Mouse (Mus musculus) liver, embryonic 14.5 days (tissue): Measurements from ENCODE around the gene Ntsr1. TPM values are rescaled to one million over a fixed set of nuclear protein-coding genes. Genes with fewer than 3 reads are reported as not detected.

Experiments used
- ATAC-seq: fragments of 200-750 bp; cut with Nextera tagmentation; 2 replicates; pipeline ENCODE4 v1.8.0; 2017; ENCODE audit warnings: moderate number of reproducible peaks, mild to moderate bottlenecking, moderate library complexity; ENCODE audit not compliant: insufficient read depth
- DNase-seq, 3 experiments: peaks; one replicate each; pipeline ENCODE4 v3.0.0-alpha.2; 2012 to 2013; ENCODE audit warnings: low read depth in 3 of 3, low spot score in 3 of 3
- H3K27ac ChIP-seq: fragments of 300-500 bp; sonication (generic); 2 replicates; pipeline ENCODE4 v1.5.1; 2014; ENCODE audit warnings: moderate library complexity, mild to moderate bottlenecking, control low read depth, inconsistent platforms
- H3K27me3 ChIP-seq: fragments of 300-500 bp; sonication (generic); 2 replicates; pipeline ENCODE4 v1.6.1; 2014; ENCODE audit warnings: mild to moderate bottlenecking, low read length, moderate library complexity; ENCODE audit not compliant: control insufficient read depth, insufficient read depth
- H3K36me3 ChIP-seq: fragments of 300-500 bp; sonication (generic); replicated peaks from 2 replicates; pipeline ENCODE4 v1.6.1; 2014; ENCODE audit warnings: low read depth; ENCODE audit not compliant: control insufficient read depth, insufficient read depth
- H3K4me1 ChIP-seq, 2 experiments: fragments of 200-500 bp in 1 of 2; fragments of 300-500 bp in 1 of 2; sonication (generic) in 1 of 2; replicated peaks; 2 replicates each; pipeline ENCODE4 v1.6.1; 2012 to 2014; ENCODE audit warnings: antibody characterized with exemption in 1 of 2, inconsistent platforms in 1 of 2, low read length in 1 of 2; ENCODE audit not compliant: control insufficient read depth in 2 of 2, insufficient read depth in 2 of 2
- H3K4me2 ChIP-seq: fragments of 300-500 bp; sonication (generic); 2 replicates; pipeline ENCODE4 v1.6.1; 2014; ENCODE audit warnings: low read depth, mild to moderate bottlenecking, control low read depth, moderate library complexity
- H3K4me3 ChIP-seq, 2 experiments: fragments of 200-500 bp in 1 of 2; fragments of 300-500 bp in 1 of 2; sonication (generic) in 1 of 2; 2 replicates each; pipeline ENCODE4 v1.5.1; 2012 to 2014; ENCODE audit warnings: low read depth in 2 of 2, low read length in 2 of 2, mild to moderate bottlenecking in 2 of 2, control low read depth in 1 of 2, inconsistent platforms in 1 of 2, moderate library complexity in 1 of 2; ENCODE audit not compliant: insufficient read depth in 1 of 2
- H3K9ac ChIP-seq: fragments of 300-500 bp; sonication (generic); replicated peaks from 2 replicates; pipeline ENCODE4 v1.6.1; 2014; ENCODE audit warnings: mild to moderate bottlenecking, control low read depth, moderate library complexity
- H3K9me3 ChIP-seq: fragments of 300-500 bp; sonication (generic); 2 replicates; pipeline ENCODE4 v1.6.1; 2016; ENCODE audit warnings: low read length, mixed read lengths; ENCODE audit not compliant: control insufficient read depth
- CTCF ChIP-seq: IDR thresholded peaks from 2 replicates; pipeline ENCODE4 v1.5.1; 2016; ENCODE audit warnings: antibody characterized with exemption, low read depth, control low read depth
- EP300 ChIP-seq: IDR thresholded peaks from 2 replicates; pipeline ENCODE4 v1.6.1; 2016; ENCODE audit warnings: antibody characterized with exemption, low read depth
- WGBS: fragments of 180-500 bp; shearing (Covaris S2); extraction: QIAGEN DNeasy Blood & Tissue Kit; methylation state at CpG from one replicate; pipeline ENCODE4 v1.1.7; 2014; ENCODE audit not compliant: insufficient replicate concordance; 5-methylcytosine and 5-hydroxymethylcytosine counted together
- polyA plus RNA-seq, 2 experiments: library from polyadenylated mRNA; depleted of rRNA in 1 of 2; stranded (reverse) in 1 of 2; unstranded in 1 of 2; fragments of >200 nt; fragmentation: Nextera tagmentation in 1 of 2; extraction: Ambion mirVana in 1 of 2; gene quantifications; 2 replicates each; pipeline versions ENCODE4 v1.2.1 to v1.2.3; 2012 to 2014

Ntsr1 gene
- polyA plus RNA-seq, 2 experiments: 0.04 TPM; not detected in 1

DNA sequence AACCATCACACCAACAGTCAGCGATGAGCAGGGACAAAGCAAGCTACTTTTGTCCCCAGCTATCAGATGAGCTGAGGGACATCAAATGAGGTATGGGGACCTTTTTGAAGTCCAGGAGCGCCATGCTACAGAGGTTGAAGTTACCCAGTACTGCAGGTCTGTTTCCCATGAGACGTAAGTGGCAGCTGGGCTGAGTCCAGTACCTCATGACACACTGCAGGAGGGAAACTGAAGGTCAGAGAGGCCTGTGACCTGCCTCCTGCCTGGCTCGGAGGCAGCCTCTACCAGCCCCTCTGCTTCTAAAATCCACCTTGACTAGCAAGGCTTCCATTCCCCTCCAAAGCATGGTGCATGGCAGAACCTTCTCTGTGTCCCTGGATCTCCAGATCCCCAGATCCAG lies 40.3 kb upstream of the Ntsr1 start:
- ATAC-seq (no peak), DNase-seq (no peak)
- no peaks in the 10 kb centered on the region for H3K36me3 ChIP-seq
- no peak overlapping the region for H3K27ac ChIP-seq
- no peak overlapping the region for H3K4me2 ChIP-seq
- no peak overlapping the region for H3K4me3 ChIP-seq
- no peaks in the 10 kb centered on the region for H3K9me3 ChIP-seq
- no peak for TF ChIP-seq CTCF
- no peak for TF ChIP-seq EP300
- H3K4me1 ChIP-seq: peaks cover 0 to 4% of the 10 kb centered on the region in 2 experiments; a peak in 1 of 4 replicates
- WGBS: 60% methylated on average over 4 of the region's 4 CpGs
- H3K27me3 ChIP-seq: peaks cover 16% of the 10 kb centered on the region
- H3K9ac ChIP-seq: no peak overlapping the region

DNA sequence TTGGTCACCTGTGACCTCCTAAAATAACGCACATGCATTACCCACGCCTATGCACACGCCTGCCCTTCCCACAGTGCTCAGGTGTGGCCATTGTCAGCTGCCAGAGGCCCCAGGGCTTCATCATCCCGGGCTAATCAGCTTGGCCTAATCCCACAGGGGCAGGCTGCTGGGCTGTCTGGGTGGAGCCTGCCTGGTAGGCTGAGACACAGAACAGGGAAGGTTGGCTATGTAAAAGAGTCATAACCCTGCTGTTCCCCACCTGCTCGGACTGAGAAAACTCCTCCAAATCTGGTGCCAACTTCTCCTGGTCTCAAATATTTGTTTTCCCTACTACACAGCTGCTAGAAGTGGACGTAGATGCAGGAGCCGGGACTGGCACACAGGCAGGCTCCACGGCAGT lies 39.0 kb upstream of the Ntsr1 start:
- no peak overlapping the region for H3K4me3 ChIP-seq
- no peak for DNase-seq
- no peaks in the 10 kb centered on the region for H3K9me3 ChIP-seq
- peaks cover 0 to under 1% of the 10 kb centered on the region in 2 experiments; a peak in 1 of 4 replicates for H3K4me1 ChIP-seq
- H3K27ac ChIP-seq: no peak overlapping the region
- H3K9ac ChIP-seq: no peak overlapping the region
- no peak for ATAC-seq
- 51% methylated on average over 8 of the region's 8 CpGs for WGBS
- no peaks in the 10 kb centered on the region for H3K36me3 ChIP-seq
- H3K4me2 ChIP-seq: no peak overlapping the region
- no peak for TF ChIP-seq CTCF
- H3K27me3 ChIP-seq: peaks cover 16% of the 10 kb centered on the region

DNA sequence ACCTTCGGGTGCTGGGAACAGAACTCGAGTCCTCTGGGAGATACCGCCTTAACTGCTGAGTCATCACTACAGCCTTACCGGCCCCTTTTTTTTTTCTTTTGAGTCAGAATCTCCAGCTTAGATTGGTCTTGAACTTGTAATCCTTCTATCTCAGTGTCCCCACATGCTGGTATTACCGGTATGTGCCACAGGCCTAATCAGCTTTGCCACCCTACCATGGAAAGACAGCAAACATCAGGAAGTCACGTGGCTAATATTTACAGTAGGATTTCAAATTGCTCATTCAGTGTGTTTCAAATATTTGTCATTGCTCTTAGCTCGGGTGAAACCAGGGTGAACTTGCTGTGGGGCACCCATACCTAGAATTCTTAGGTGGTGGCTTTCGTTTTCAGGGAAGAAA lies 37.2 kb upstream of the Ntsr1 start:
- Histone ChIP-seq H3K4me1 (no peaks in the 10 kb centered on the region), H3K27ac (no peak overlapping the region), H3K9ac (no peak overlapping the region), H3K4me3 (no peak overlapping the region), H3K4me2 (no peak overlapping the region), H3K36me3 (no peaks in the 10 kb centered on the region), H3K9me3 (no peaks in the 10 kb centered on the region), H3K27me3 (peaks cover 1% of the 10 kb centered on the region)
- ATAC-seq: no peak
- no peak for DNase-seq
- WGBS: 57% methylated on average over 8 of the region's 8 CpGs
- TF ChIP-seq EP300 (no peak), CTCF (no peak)

DNA sequence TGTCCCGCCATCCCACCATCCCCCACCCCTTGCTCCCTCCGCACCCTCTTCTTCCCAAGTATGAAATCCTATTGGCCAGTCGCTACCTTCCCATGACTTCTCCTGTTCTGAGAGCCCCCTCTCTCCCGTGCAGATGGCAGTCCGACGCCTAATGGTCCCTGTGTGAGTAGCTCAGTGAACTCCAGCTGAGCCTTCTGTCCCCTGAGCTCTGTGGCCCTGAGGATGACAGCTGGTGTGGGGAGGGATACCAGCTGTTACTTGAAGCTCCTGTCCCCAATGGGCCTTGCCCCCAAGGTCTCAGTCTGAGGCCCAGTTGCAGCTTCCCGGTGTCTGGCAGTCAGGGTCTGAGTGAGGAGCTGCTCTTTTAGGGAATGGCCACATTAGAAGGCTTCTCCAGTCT lies 33.3 kb upstream of the Ntsr1 start:
- no peaks in the 10 kb centered on the region for H3K27me3 ChIP-seq
- TF ChIP-seq EP300 (no peak), CTCF (no peak)
- ATAC-seq (no peak), DNase-seq (no peak)
- no peak overlapping the region for H3K9ac ChIP-seq
- H3K27ac ChIP-seq: no peak overlapping the region
- no peak overlapping the region for H3K4me2 ChIP-seq
- WGBS: 65% methylated on average over 7 of the region's 7 CpGs
- no peaks in the 10 kb centered on the region for H3K4me1 ChIP-seq
- no peaks in the 10 kb centered on the region for H3K36me3 ChIP-seq
- no peak overlapping the region for H3K4me3 ChIP-seq
- H3K9me3 ChIP-seq: no peaks in the 10 kb centered on the region

DNA sequence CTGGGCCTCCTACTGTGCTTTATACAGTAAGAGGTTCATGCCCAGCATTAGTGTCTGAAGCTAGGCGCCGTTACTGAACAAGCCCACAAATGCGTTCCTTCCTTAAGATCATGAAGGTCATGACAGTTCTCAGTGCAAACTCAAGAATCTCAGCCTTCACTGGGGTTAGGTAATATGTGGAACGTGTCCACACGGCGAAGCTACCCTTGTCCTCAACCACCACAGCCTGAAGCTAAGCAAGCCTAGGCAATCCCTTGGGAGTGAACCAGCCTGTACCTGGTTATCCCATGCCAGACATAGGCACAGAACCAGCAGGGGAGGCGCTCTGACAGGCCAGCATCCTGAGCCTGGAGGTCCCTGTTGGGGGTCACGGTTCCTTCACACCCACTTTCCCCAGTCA lies 30.9 kb upstream of the Ntsr1 start:
- no peaks in the 10 kb centered on the region for H3K9me3 ChIP-seq
- TF ChIP-seq CTCF (no peak), EP300 (no peak)
- H3K4me3 ChIP-seq: no peak overlapping the region
- no peak overlapping the region for H3K27ac ChIP-seq
- no peak overlapping the region for H3K9ac ChIP-seq
- no peaks in the 10 kb centered on the region for H3K4me1 ChIP-seq
- no peak overlapping the region for H3K4me2 ChIP-seq
- H3K36me3 ChIP-seq: no peaks in the 10 kb centered on the region
- DNase-seq (no peak), ATAC-seq (no peak)
- no peaks in the 10 kb centered on the region for H3K27me3 ChIP-seq
- 76% methylated on average over 8 of the region's 8 CpGs for WGBS

DNA sequence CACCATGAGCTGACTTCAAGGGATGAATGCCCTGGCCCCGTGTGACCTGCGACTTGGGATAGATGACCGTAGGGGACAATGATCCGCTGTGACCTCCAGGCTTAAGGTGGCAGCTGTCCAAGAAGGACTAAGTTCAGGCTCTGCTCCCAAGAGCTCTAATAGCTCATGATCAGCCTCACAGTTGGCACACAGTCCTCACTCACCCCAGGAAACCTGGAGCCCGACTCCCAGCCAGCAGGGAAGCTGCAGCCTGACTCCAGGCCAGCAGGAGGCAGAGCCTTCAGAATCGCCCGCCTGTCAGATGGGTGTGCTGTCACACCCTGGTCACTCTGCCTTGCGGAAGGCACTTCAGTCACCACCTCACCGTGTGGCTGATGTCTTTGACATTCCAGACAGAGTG lies 30.0 kb upstream of the Ntsr1 start:
- Histone ChIP-seq H3K9me3 (no peaks in the 10 kb centered on the region), H3K4me2 (no peak overlapping the region), H3K36me3 (no peaks in the 10 kb centered on the region), H3K27ac (no peak overlapping the region), H3K9ac (no peak overlapping the region), H3K4me1 (no peaks in the 10 kb centered on the region), H3K4me3 (no peak overlapping the region), H3K27me3 (no peaks in the 10 kb centered on the region)
- ATAC-seq: no peak
- 67% methylated on average over 9 of the region's 9 CpGs for WGBS
- no peak for DNase-seq
- TF ChIP-seq EP300 (no peak), CTCF (peak; percentile 21)
